Mouse (Mus musculus) C2C12 (cell line): ENCODE measurements around the gene Hoxb3. TPM values are rescaled to one million over a fixed set of nuclear protein-coding genes. Genes with fewer than 3 reads are reported as not detected.
A peak's percentile ranks its signal among the peaks of the same experiment; 100 is the strongest.

ENCODE experiments used
- H3K27me3 ChIP-seq: one replicate; pipeline ENCODE4 v1.6.1; 2011; ENCODE audit not compliant: control insufficient read depth, insufficient read depth, insufficient read length
- H3K36me3 ChIP-seq: one replicate; pipeline ENCODE4 v1.6.1; 2011; ENCODE audit not compliant: control insufficient read depth, insufficient read depth
- H3K4me3 ChIP-seq: one replicate; pipeline ENCODE4 v1.5.1; 2011; ENCODE audit warnings: mild to moderate bottlenecking, control low read depth; ENCODE audit not compliant: poor library complexity, insufficient read depth, severe bottlenecking
- H3K79me2 ChIP-seq: one replicate; pipeline ENCODE4 v1.6.1; 2011; ENCODE audit not compliant: control insufficient read depth, insufficient read depth
- H3K79me3 ChIP-seq: one replicate; pipeline ENCODE4 v1.6.1; 2011; ENCODE audit warnings: low read depth, control low read depth
- H3ac ChIP-seq: one replicate; pipeline ENCODE3; 2011; ENCODE audit warnings: low read depth; ENCODE audit not compliant: control insufficient read depth, insufficient read length
- CEBPB ChIP-seq: IDR thresholded peaks from one replicate; pipeline ENCODE4 v1.6.1; 2011; ENCODE audit warnings: low read depth, mild to moderate bottlenecking, control low read depth, moderate library complexity
- CTCF ChIP-seq: IDR thresholded peaks from one replicate; pipeline ENCODE4 v1.5.1; 2011; ENCODE audit not compliant: control insufficient read depth, insufficient read depth, insufficient read length
- FOSL1 ChIP-seq: IDR thresholded peaks from one replicate; pipeline ENCODE4 v1.8.0; 2011; ENCODE audit warnings: mild to moderate bottlenecking, low read length; ENCODE audit not compliant: poor library complexity, insufficient read depth, severe bottlenecking
- MAX ChIP-seq: IDR thresholded peaks from one replicate; pipeline ENCODE4 v1.6.1; 2011; ENCODE audit warnings: mild to moderate bottlenecking, control low read depth
- MYOD1 ChIP-seq: IDR thresholded peaks from one replicate; pipeline ENCODE4 v1.6.1; 2011; ENCODE audit warnings: low read depth; ENCODE audit not compliant: control insufficient read depth, insufficient read length
- MYOG ChIP-seq: IDR thresholded peaks from one replicate; pipeline ENCODE4 v1.6.1; 2011; ENCODE audit not compliant: control insufficient read depth, insufficient read length; ENCODE audit errors: extremely low read depth
- USF1 ChIP-seq: IDR thresholded peaks from one replicate; pipeline ENCODE4 v1.6.1; 2011; ENCODE audit warnings: low read depth, mild to moderate bottlenecking, control low read depth, moderate library complexity
- polyA plus RNA-seq: library from polyadenylated mRNA; unstranded; fragments of >200 nt; fragmentation: generic; extraction: Trizol; gene quantifications from one replicate; pipeline ENCODE4 v1.2.1, GENCODE M21; 2012; ENCODE audit warnings: missing spikeins

The Hoxb3 gene
- polyA plus RNA-seq, 1 experiment, result not detected

DNA sequence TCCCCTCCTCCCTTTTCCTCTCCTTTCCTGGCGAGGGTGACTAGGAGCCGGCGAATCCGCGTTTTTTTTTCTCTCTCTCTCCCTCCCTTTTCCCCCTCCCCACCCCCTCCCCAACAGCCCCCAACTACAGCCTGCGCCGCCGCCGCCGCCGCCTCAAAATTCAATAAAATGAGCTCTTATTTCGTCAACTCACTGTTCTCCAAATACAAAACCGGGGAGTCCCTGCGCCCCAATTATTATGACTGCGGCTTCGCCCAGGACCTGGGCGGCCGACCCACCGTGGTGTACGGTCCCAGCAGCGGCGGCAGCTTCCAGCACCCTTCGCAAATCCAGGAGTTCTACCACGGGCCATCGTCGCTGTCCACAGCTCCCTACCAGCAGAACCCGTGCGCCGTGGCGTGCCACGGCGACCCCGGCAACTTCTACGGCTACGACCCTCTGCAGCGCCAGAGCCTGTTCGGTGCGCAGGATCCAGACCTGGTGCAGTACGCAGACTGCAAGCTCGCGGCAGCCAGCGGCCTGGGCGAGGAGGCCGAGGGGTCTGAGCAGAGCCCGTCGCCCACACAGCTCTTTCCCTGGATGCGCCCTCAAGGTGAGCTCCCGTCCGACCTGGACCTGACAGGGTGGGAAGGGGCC, 40.2 kb upstream of the Hoxb3 start:
- H3K4me3 ChIP-seq, result no peak overlapping the region
- peak overlapping the region; percentile 47 for H3ac ChIP-seq
- H3K27me3 ChIP-seq, result peaks cover 86% of the 10 kb centered on the region
- no peak for TF ChIP-seq CTCF
- H3K79me2 ChIP-seq, result no peaks in the 10 kb centered on the region
- no peaks in the 10 kb centered on the region for H3K79me3 ChIP-seq
- H3K36me3 ChIP-seq, result no peaks in the 10 kb centered on the region

GRCm38 (mm10) chr11:96284041-96284749, 38.9 kb upstream of the Hoxb3 start:
- Histone ChIP-seq H3K79me3 (no peaks in the 10 kb centered on the region), H3K27me3 (peaks cover 92% of the 10 kb centered on the region), H3K36me3 (no peaks in the 10 kb centered on the region), H3K79me2 (no peaks in the 10 kb centered on the region), H3K4me3 (no peak overlapping the region), H3ac (peak overlapping the region; percentile 44)
- TF ChIP-seq MYOD1 (no peak), CEBPB (no peak), USF1 (no peak), FOSL1 (no peak), CTCF (no peak), MYOG (no peak), MAX (no peak)

DNA sequence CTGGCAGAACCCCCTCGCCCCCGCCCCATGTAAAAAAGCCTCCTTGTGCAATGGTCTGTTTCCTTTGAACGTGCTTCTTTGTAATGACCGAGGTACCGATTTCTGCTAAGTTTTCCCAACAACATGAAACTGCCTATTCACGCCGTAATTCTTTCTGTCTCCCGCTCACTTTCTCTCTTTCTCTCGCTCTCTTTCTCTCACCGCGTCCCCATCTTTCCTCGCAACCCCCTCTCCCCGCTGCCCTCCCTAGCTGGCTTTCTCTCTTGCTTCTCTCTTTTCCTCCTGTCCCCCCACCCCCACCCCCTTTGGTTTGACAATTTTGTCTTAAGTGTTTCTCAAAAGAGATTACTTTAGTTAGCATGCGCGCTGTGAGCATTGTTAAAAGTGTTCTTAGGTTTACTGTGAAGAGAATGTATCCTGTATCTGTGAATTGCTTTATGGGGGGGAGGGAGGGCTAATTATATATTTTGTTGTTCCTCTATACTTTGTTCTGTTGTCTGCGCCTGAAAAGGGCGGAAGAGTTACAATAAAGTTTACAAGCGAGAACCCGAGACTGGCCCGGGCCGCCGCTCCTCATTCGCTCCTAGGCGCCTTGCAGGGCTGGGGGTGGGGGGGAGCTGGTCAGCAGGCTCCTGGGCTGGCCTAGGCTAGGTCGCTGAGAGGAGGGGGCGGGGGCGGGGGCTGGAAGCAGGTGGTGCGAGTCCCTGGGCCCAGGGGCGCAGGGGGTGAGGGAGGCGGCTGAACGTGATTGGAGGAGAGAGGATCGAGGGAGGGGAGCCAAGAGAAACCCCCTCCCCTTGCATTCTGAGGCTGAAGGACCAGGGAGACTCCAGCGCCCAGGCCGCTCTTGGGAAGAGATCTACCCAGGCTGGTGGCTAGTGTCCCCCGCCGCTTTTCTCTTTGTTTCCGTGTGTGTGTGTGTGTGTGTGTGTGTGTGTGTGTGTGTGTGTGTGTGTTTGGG, 38.1 kb upstream of the Hoxb3 start:
- Histone ChIP-seq H3K36me3 (no peaks in the 10 kb centered on the region), H3K27me3 (peaks cover 91% of the 10 kb centered on the region), H3K79me2 (no peaks in the 10 kb centered on the region), H3K4me3 (no peak overlapping the region), H3K79me3 (no peaks in the 10 kb centered on the region), H3ac (no peak overlapping the region)
- TF ChIP-seq CTCF, result no peak
- no peak for TF ChIP-seq MYOG
- TF ChIP-seq USF1, result no peak
- TF ChIP-seq MYOD1, result no peak
- no peak for TF ChIP-seq MAX
- no peak for TF ChIP-seq CEBPB
- no peak for TF ChIP-seq FOSL1

DNA sequence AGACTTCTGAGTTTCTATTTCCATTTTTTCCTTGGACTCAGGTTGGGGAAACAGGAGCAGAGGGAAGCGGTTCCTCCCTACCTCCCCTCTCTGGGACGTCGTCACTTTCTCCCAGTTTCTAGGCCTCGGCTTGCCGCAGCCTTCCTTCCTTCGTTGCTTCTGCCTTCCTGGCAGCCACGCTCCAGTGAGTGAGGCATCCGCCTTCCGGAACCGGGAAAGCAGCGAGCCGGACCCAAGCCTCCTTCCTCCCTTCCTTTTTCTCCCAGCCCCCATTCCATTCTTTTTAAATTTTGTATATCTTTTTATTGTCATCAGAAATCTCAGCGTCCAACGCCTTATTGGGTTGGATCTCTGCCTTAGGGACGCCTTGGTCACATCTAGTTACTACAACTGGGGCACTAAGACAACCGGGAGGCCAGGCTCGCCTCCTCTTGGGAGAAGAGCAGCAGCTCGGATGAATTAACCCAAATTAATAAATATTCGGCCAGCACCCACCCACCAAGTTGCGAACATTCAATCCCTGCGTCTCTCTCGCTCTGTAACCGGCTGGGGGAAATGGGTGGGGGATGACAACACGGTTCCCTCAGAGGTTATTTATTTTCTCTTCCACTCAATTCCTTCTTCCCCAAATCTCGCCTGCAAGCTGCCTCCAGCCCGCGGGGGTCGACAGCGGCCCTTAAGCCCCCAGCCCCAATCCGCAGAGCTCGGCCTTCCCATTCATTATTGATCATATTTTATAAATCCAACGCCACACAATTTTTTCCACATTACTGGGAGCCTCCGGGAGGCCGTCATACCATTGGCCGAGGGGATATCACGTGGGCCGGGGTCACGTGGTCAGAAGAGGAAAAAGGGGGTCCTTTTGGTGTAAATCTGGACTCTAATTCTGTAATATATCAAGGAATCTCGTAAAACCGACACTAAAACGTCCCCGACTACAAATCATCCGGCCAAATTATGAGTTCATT, 37.1 kb upstream of the Hoxb3 start, which contains the start of gene Hoxb7:
Hoxb7 (plus strand) TSS at position 853 of the 968 bp plus-strand sequence.
- TF ChIP-seq MYOG (no peak), FOSL1 (no peak), CTCF (no peak), MYOD1 (no peak), MAX (no peak), USF1 (peak; percentile 70), CEBPB (no peak)
- no peaks in the 10 kb centered on the region for H3K79me2 ChIP-seq
- H3ac ChIP-seq, result peak within 1 kb of the TSS; percentile 42
- peaks cover 92% of the 10 kb centered on the region for H3K27me3 ChIP-seq
- H3K4me3 ChIP-seq, result no peak within 1 kb of the TSS
- H3K79me3 ChIP-seq, result no peaks in the 10 kb centered on the region
- no peaks in the 10 kb centered on the region for H3K36me3 ChIP-seq
